Mouse (Mus musculus): Measurements from ENCODE around the gene Brca1.
"Not testable (repeated sequence)": the region's sequence is repeated elsewhere in the genome, so short reads cannot be mapped to it uniquely, and the experiment has no call there.

Gene Brca1

GRCm38 (mm10) chr11:101551751-101552475 lies at the start of gene Brca1, which contains the start of gene Nbr1:
Brca1 (minus strand) TSS chr11:101551955.
Nbr1 (plus strand) TSS chr11:101552149.
- DNase-seq: peak; percentile 95

- no peak for DNase-seq
These were observed 47.4 kb upstream of the Brca1 start, which contains the start of gene Gm11634 for GRCm38 (mm10) chr11:101599156-101599555. Gm11634 (minus strand) TSS chr11:101599256.

- DNase-seq: no peak
These were observed 38.4 kb upstream of the Brca1 start for GRCm38 (mm10) chr11:101589989-101590624.

- peak; percentile 70 for DNase-seq
These were observed 37.7 kb upstream of the Brca1 start for GRCm38 (mm10) chr11:101589444-101589843.

- no peak for DNase-seq
These were observed 37.1 kb upstream of the Brca1 start for GRCm38 (mm10) chr11:101588868-101589267.

GRCm38 (mm10) chr11:101587676-101588075 lies 35.9 kb upstream of the Brca1 start:
- DNase-seq: peak; percentile 11

GRCm38 (mm10) chr11:101585805-101586204 lies 34.0 kb upstream of the Brca1 start:
- DNase-seq: no peak

GRCm38 (mm10) chr11:101585031-101585430 lies 33.3 kb upstream of the Brca1 start:
- not testable (repeated sequence) for DNase-seq

- no peak for DNase-seq
These were observed 31.4 kb upstream of the Brca1 start for GRCm38 (mm10) chr11:101583205-101583604.

- peak; percentile 76 for DNase-seq
These were observed 30.6 kb upstream of the Brca1 start, which contains the start of gene Tmem106a for GRCm38 (mm10) chr11:101582054-101583035. Tmem106a (plus strand) TSS chr11:101582242.

GRCm38 (mm10) chr11:101581081-101581764 lies 29.5 kb upstream of the Brca1 start:
- DNase-seq: no peak

GRCm38 (mm10) chr11:101576116-101576515 lies 24.4 kb upstream of the Brca1 start:
- DNase-seq: no peak

- no peak for DNase-seq
These were observed 16.7 kb upstream of the Brca1 start for GRCm38 (mm10) chr11:101568421-101568820.

GRCm38 (mm10) chr11:101562391-101562790 lies 10.6 kb upstream of the Brca1 start:
- DNase-seq: peak; percentile 56

GRCm38 (mm10) chr11:101556954-101557353 lies 5.2 kb upstream of the Brca1 start:
- DNase-seq: no peak

GRCm38 (mm10) chr11:101556541-101556940 lies 4.8 kb upstream of the Brca1 start:
- no peak for DNase-seq

GRCm38 (mm10) chr11:101553354-101553930 lies 1.7 kb upstream of the Brca1 start:
- DNase-seq: no peak

- peak; percentile 94 for DNase-seq
These were observed 933 bp upstream of the Brca1 start for GRCm38 (mm10) chr11:101552476-101553300.

- DNase-seq: no peak
These were observed 3.2 kb downstream of the Brca1 start for GRCm38 (mm10) chr11:101548526-101548925.

GRCm38 (mm10) chr11:101544132-101544531 lies 7.6 kb downstream of the Brca1 start:
- no peak for DNase-seq

GRCm38 (mm10) chr11:101543533-101543932 lies 8.2 kb downstream of the Brca1 start:
- DNase-seq: no peak

Measured in lung, postnatal 14 days (tissue).